Mouse (Mus musculus): Measurements from ENCODE around the gene Lypd3. TPM values are rescaled to one million over a fixed set of nuclear protein-coding genes. Genes with fewer than 3 reads are reported as not detected.
A peak's percentile ranks its signal among the peaks of the same experiment; 100 is the strongest.
"Not testable (repeated sequence)": the region's sequence is repeated elsewhere in the genome, so short reads cannot be mapped to it uniquely, and the experiment has no call there.

Gene Lypd3
- total RNA-seq, 2 experiments from 2014 or later = not detected

DNA sequence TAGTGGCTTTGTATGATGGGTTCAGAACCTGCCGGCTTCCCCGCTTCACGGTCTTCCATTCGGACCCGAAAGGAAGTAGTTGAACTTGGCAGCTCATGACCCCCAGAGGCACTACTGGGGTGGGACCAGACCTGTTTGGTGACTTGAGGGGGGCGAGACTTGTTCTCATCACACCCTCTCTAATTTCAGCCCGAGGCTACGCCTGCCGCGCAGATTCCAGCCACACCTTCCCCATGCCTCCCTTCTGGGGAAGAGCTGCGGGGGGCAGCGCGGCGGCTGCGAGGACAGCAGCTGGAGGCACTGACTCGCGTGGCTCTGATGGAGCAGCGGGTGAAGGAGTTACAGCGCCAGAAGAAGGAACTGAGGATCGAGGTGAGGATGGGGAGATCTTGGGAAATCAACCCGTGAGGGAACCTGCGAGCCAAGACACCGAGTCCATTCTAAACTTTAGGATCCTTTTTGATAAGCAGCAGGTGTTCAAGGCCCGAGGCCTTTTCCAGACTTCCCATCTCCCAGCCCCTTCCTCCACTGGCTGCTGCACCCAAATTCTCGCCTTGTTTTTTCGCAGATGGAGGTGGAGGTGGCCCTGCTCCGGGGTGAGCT, 23.9 kb upstream of the Lypd3 start:
- DNase-seq = no peak

GRCm38 (mm10) chr7:24614816-24615215, 21.5 kb upstream of the Lypd3 start:
- no peak for DNase-seq

DNA sequence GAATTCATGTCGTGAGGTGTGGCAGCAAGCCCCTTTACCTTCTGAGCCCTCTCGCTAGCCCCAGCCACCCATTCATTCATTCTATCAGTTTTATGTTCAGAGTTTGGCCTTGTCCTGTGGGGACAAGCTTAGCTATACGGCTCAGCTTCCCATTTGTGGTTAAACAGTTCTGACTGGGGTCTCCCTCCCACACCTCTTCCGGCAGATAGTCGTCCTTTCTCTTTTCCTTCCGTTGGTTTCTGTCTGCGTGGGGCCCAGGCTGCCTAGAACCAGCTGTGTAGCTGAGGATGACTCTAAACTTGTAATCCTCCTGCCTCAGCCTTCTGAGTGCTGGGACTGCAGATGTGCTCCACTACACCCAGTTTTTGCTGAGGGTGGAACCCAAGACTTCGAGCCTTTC, 18.6 kb upstream of the Lypd3 start:
- no peak for DNase-seq

- DNase-seq = not testable (repeated sequence)
Observed at GRCm38 (mm10) chr7:24618374-24618773, 18.0 kb upstream of the Lypd3 start.

GRCm38 (mm10) chr7:24619671-24620397, 16.5 kb upstream of the Lypd3 start:
- no peak for DNase-seq

DNA sequence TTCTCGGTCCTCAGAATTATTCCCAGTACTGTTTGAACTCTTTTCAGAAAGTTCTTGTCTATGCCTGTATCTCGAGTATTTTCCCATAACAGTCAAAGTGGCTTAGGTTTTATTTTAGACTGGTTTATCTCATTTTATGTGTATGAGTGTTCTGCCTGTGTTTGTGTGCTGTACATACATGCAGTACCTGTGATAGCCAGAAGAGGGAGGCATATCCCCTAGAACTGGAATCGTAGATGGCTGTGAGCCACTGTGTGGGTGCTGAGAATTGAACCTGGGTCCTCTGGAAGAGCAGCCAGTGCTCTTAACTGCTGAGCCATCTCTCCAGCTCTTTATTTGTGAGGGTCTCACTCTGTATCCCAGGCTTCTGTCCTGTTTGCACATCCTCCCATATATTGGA, 15.2 kb upstream of the Lypd3 start:
- no peak for DNase-seq

- DNase-seq = no peak
Observed at GRCm38 (mm10) chr7:24622967-24623366, 13.4 kb upstream of the Lypd3 start.

- peak; percentile 83 to 90 for DNase-seq
Observed at GRCm38 (mm10) chr7:24628685-24629610, 7.4 kb upstream of the Lypd3 start.

DNA sequence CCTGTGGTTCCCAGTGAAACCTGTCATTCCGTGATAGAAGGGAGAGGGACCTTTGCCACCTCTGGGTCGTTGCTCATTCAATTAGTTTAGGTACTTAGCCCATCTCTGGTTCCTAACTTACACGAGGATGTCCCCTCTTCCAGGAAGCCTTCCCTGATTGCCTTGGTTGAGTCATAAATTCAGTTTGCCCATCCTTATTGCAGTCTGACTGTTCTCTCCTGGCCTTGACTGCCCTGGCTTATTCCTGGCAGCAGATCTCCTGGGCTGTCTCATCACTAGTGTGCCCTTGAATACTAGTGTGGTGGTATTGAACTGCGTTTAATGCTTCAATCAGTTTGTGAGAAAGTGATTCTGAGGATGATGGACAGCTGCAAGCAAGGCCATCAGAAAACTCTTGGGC, 6.7 kb upstream of the Lypd3 start:
- no peak for DNase-seq

DNA sequence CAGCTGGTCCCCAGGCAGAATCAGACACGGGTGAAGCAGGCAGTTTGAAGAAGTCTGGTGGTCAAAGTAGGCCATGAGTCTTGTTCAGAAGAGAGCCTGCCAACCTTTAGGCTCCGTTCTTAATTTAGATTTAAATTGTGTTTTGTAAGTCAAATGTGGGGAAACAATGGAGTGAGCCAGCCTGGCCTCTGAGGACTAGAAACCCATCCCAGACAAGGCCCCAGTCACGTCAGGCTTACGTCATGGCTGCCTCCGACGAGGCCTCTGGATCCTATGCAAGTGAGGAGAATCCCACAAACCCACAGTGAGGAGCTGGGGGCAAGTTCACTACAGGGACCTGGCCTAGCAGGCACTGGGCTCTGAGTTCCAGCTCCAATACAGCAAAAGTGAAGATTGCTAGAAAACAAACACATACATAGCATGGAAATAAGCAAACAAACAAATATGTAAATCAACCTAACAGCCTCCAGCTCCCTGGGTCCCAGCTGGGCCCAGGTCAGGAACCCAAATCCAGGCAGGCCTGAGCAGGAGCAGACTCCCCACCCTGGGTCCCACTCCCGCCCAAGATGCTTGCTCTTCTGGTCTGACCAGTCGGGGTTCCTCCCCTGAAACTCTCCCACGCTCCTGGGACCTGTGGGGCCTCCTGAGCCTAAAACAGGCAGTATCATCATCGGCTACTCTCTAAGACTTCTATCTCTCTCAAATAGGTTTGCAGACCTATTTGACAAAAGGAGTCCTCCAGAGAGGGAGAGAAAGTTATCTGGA, 6.1 kb upstream of the Lypd3 start:
- no peak for DNase-seq

DNA sequence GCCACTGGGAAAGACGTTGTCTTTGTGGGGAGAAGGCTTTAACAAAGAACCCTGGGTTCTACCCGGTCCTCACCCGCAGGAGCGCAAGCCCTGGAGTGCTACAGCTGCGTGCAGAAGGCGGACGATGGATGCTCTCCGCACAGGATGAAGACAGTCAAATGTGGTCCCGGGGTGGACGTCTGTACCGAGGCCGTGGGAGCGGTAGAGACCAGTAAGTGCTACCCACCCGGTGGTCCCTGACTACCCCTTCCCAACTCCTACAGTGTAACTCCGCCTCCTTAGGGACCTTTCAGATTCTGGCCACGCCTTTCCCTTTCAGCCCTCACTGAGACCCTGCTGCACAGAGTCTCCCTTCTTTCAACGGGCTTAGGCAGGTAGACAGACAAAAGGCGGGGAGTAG, 696 bp downstream of the Lypd3 start:
- DNase-seq = no peak

GRCm38 (mm10) chr7:24638026-24638856, 1.9 kb downstream of the Lypd3 start:
- DNase-seq = no peak

- DNase-seq = no peak
Observed at GRCm38 (mm10) chr7:24640450-24640849, 4.1 kb downstream of the Lypd3 start.

- peak; percentile 43 to 53 for DNase-seq
Observed at GRCm38 (mm10) chr7:24642491-24642890, 6.1 kb downstream of the Lypd3 start.

GRCm38 (mm10) chr7:24644492-24644891, 8.1 kb downstream of the Lypd3 start:
- DNase-seq = no peak

- no peak for DNase-seq
Observed at GRCm38 (mm10) chr7:24644996-24645395, 8.6 kb downstream of the Lypd3 start.

DNA sequence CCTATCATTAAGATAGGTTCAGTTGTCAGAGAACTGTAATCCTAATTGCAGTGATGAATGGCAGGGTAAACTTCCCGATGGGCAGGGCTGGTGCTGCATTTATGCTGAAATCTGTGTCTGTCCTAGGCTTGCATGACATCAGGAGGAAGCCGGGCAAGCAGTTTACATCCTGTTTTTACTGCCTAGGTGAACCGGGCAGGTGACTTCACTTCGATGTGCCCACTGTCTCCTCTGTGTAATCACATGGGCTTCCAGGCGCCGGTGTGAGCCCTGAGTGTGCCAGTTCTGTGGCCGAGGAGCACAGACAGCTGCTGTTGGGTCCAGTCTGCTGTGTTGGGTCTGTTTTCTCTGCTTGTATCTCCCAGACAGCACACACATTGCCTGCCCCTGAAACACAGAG, 10.1 kb downstream of the Lypd3 start:
- DNase-seq = no peak

DNA sequence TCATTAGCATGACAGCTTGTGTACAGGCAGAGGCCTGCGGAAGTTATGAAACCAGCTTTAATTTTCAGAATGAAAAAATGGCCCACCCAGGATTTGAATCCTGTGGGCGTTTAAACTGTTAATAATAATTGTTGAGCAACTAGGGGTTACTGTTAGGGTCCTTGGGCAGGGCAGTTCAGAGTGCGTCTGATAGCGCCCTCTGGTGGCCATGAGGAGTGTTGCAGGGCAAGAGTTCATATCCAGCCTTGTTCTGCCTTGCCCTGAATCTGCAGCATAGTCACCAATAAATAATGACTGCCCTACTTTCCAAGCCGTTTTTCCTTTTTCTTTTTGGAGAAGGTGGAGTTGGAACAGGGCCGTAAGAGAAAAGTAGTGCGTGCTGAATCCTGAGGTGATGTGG, 17.3 kb downstream of the Lypd3 start:
- DNase-seq = peak; percentile 29 to 75

- DNase-seq = no peak
Observed at GRCm38 (mm10) chr7:24659737-24660357, 23.5 kb downstream of the Lypd3 start.

DNA sequence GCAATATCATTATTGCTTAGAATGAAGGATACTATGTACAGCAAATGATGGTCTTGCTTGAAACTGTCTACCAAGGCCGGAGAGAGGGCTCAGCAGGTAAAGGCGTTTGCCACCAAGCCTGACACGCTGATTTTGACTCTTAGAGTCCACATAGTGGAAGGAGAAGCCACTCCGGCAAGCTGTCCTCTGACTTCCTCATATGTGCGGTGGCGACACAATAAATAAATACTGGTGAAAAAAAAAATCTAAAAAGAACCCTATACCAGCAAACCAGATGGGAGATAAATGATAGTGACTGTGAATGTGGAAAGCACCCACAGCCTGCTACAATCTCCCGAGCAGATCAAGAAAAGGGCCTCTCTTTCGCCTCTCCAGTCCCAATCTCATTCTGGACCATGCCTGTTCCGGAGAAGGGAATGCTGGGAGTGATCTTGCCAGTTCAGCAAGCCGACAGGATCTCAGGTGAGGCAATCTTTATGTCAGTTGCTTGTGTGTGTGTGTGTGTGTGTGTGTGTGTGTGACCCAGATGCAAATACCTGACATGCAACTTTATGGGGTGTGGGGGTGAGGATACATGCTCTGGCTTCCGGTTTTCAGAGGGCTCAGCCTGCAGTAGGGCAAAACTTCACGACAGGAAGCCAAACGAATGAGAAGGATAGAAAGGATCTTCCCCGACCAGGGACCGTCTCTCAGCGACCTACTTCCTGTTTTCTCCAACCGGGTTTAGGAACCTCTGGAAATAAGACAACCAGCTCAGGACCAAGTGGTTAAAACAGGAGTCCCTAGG, 25.0 kb downstream of the Lypd3 start:
- DNase-seq = peak; percentile 8 to 31
